Mouse (Mus musculus) liver, embryonic 11.5 days (tissue): ENCODE results near the gene Midn. TPM values are rescaled to one million over a fixed set of nuclear protein-coding genes. Genes with fewer than 3 reads are reported as not detected.
A peak's percentile ranks its signal among the peaks of the same experiment; 100 is the strongest.

Source experiments
- ATAC-seq: fragments of 200-750 bp; cut with Nextera tagmentation; replicated peaks from 2 replicates; pipeline ENCODE4 v1.8.0; 2017; ENCODE audit warnings: moderate number of reproducible peaks, mild to moderate bottlenecking, moderate TSS enrichment, moderate library complexity; ENCODE audit not compliant: low FRiP score
- DNase-seq: peaks from one replicate; pipeline ENCODE4 v3.0.0-alpha.2; 2017; ENCODE audit warnings: low spot score
- H3K27ac ChIP-seq: fragments of 300-500 bp; sonication (generic); 2 replicates; pipeline ENCODE4 v1.5.1; 2014; ENCODE audit warnings: mild to moderate bottlenecking, low read depth, low read length, control low read depth
- H3K27me3 ChIP-seq: fragments of 300-500 bp; sonication (generic); replicated peaks from 2 replicates; pipeline ENCODE4 v1.6.1; 2014; ENCODE audit warnings: low read length, mixed read lengths; ENCODE audit not compliant: control insufficient read depth, insufficient read depth
- H3K36me3 ChIP-seq: fragments of 300-500 bp; sonication (generic); 2 replicates; pipeline ENCODE4 v1.6.1; 2014; ENCODE audit warnings: mild to moderate bottlenecking, low read length, moderate library complexity, mixed read lengths; ENCODE audit not compliant: control insufficient read depth, insufficient read depth
- H3K4me1 ChIP-seq: fragments of 300-500 bp; sonication (generic); replicated peaks from 2 replicates; pipeline ENCODE4 v1.6.1; 2014; ENCODE audit warnings: low read length, mixed read lengths; ENCODE audit not compliant: control insufficient read depth, insufficient read depth
- H3K4me2 ChIP-seq: fragments of 300-500 bp; sonication (generic); 2 replicates; pipeline ENCODE4 v1.6.1; 2014; ENCODE audit warnings: mild to moderate bottlenecking, control low read depth, moderate library complexity
- H3K4me3 ChIP-seq: fragments of 300-500 bp; sonication (generic); 2 replicates; pipeline ENCODE4 v1.5.1; 2014; ENCODE audit warnings: low read depth, low read length, control low read depth
- H3K9ac ChIP-seq: fragments of 300-500 bp; sonication (generic); 2 replicates; pipeline ENCODE4 v1.6.1; 2014; ENCODE audit warnings: low read depth, low read length, control low read depth
- H3K9me3 ChIP-seq: fragments of 300-500 bp; sonication (generic); 2 replicates; pipeline ENCODE4 v1.6.1; 2016; ENCODE audit warnings: low read length, inconsistent platforms, mixed read lengths; ENCODE audit not compliant: control insufficient read depth
- WGBS: fragments of 180-500 bp; shearing (Covaris S2); extraction: QIAGEN DNeasy Blood & Tissue Kit; methylation state at CpG from one replicate; pipeline ENCODE4 v1.1.7; 2014; 5-methylcytosine and 5-hydroxymethylcytosine counted together
- polyA plus RNA-seq: library from polyadenylated mRNA; unstranded; fragments of >200 nt; fragmentation: Nextera tagmentation; extraction: Ambion mirVana; gene quantifications from 2 replicates; pipeline ENCODE4 v1.2.1, GENCODE M21; 2014

Gene Midn
- polyA plus RNA-seq, 1 experiment from 2014 or later = 20.1 TPM

DNA sequence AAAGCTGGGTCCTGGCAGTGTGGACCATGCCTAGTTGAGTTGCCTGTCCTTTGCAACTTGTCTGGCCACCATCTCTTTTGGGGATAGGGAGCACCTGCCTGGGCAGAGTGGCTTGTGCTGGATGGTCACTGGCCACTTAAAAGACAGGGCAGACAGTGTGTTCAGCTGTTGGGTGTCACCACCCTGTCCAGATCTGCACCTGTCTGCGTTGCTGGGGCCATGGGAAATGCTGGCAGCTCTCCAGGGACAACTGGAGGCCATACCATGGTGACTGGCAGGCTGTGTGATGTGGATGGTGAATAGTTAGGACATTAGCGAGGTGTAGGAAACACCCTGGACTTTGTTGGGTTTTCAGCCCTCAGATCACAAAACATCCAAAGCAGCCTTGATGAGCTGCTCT, 27.9 kb upstream of the Midn start:
- no peaks in the 10 kb centered on the region for H3K9me3 ChIP-seq
- peaks cover 49% of the 10 kb centered on the region for H3K4me1 ChIP-seq
- H3K27ac ChIP-seq = no peak overlapping the region
- H3K9ac ChIP-seq = no peak overlapping the region
- no peak overlapping the region for H3K4me3 ChIP-seq
- DNase-seq (no peak), ATAC-seq (no peak)
- WGBS = 89% methylated on average over 2 of the region's 2 CpGs
- H3K36me3 ChIP-seq = peaks cover 38% of the 10 kb centered on the region
- H3K4me2 ChIP-seq = no peak overlapping the region
- no peaks in the 10 kb centered on the region for H3K27me3 ChIP-seq

DNA sequence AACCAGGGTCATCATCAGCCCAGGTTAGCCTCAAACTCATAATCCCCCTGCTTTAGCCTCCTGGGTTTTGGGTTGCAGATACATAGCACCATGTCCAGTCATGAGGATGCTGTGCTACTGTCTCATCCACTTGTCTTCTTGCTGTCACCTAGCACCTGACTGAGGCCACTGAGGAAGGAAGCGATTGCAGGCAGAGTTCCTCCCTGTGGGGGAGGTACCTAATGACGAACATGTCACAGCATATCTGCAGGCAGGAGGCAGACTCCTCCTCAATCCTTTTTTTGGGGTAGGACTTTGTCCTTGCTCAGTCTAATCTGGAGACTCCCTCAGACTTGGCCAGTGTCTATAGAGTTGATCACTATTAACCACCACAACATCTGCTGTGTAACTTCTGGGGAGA, 26.4 kb upstream of the Midn start:
- H3K4me1 ChIP-seq = peaks cover 50% of the 10 kb centered on the region
- no peak overlapping the region for H3K4me3 ChIP-seq
- DNase-seq (no peak), ATAC-seq (no peak)
- no peaks in the 10 kb centered on the region for H3K9me3 ChIP-seq
- H3K27ac ChIP-seq = no peak overlapping the region
- no peaks in the 10 kb centered on the region for H3K27me3 ChIP-seq
- peaks cover 52% of the 10 kb centered on the region for H3K36me3 ChIP-seq
- WGBS = 52% methylated on average over 2 of the region's 2 CpGs
- H3K9ac ChIP-seq = no peak overlapping the region
- no peak overlapping the region for H3K4me2 ChIP-seq

DNA sequence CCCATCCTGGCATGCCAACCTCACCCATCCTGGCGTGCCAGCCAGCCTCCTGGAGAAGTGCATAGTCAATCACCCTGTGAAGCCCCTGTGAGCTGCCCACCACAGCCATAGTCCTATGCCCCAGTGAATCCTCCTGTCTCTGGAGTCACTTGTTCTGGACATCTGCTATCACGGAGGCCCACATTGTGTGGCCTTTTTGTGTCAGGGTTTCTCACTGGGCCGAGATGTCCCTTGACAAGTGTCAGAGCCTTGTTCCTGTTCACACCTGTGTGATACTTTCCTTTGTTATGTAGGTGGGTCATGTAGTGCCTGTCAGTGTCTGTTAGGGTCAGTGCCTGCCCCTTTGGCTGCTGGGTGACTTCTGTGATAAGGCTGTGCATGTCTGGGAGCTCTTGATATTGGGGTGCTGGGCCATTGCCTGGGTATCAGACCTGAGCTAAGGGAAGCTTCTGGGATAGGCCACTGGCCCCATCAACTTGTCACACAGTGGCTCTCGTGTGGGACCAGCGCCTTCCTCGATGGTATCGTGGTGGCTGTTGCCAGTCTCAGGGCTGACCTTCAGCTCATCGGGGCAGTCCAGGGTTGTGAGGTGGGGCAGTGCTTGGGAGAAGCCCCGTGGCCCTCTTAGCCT, 24.0 kb upstream of the Midn start:
- no peak overlapping the region; the same call in 1 of the 2 replicates for H3K4me3 ChIP-seq
- H3K9ac ChIP-seq = peak overlapping the region; percentile 42
- 77% methylated on average over 9 of the region's 9 CpGs for WGBS
- H3K9me3 ChIP-seq = no peaks in the 10 kb centered on the region
- peak overlapping the region; percentile 54; the same call in 1 of the 2 replicates for H3K27ac ChIP-seq
- H3K36me3 ChIP-seq = peaks cover 73% of the 10 kb centered on the region
- ATAC-seq (peak; percentile 81), DNase-seq (peak; percentile 32)
- H3K4me2 ChIP-seq = peak overlapping the region; percentile 41
- H3K4me1 ChIP-seq = peaks cover 29% of the 10 kb centered on the region
- H3K27me3 ChIP-seq = no peaks in the 10 kb centered on the region

DNA sequence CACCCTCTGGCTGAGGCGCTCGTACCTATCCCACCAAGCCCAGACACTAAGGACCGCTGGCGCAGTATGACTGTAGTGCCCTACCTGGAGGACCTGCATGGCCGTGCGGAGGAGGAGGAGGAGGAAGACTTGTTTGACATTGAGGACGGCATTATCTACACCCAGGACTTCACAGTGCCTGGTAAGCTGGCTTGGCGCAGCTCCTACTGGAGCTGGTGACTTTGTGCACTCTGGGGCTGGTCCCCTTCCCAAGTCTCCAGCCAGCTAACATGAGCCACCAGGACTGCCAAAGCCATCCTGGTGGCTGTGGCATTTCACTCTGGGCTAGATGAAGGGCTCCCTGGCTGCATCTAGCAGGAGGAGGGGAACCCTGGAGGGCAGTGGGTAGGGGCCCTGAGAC, 20.2 kb upstream of the Midn start:
- 96% methylated on average over 8 of the region's 8 CpGs for WGBS
- H3K9me3 ChIP-seq = no peaks in the 10 kb centered on the region
- no peak for ATAC-seq
- no peak overlapping the region for H3K9ac ChIP-seq
- peaks cover 70% of the 10 kb centered on the region for H3K36me3 ChIP-seq
- H3K27ac ChIP-seq = no peak overlapping the region; the same call in 1 of the 2 replicates
- H3K4me1 ChIP-seq = peaks cover 31% of the 10 kb centered on the region
- no peak for DNase-seq
- H3K4me2 ChIP-seq = no peak overlapping the region
- H3K27me3 ChIP-seq = no peaks in the 10 kb centered on the region
- no peak overlapping the region for H3K4me3 ChIP-seq

DNA sequence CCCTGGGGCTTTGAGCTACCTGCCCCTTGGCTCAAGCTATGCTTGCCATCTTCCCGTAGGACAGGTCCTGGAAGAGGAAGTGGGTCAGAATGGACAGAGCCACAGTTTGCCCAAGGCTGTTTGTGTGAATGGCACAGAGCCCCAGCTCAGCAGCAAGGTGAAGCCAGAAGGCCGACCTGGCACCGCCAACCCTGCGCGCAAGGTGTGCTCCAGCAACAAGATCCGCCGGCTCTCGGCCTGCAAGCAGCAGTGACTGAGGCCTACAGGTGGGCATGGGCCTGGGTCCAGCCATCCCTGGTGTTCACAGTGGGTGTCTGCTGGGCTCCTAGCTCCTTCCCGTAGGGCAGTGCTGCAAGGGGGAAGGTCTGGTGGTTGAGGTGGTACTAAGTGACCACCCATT, 18.2 kb upstream of the Midn start:
- Histone ChIP-seq H3K27ac (no peak overlapping the region), H3K27me3 (no peaks in the 10 kb centered on the region), H3K9me3 (no peaks in the 10 kb centered on the region), H3K9ac (no peak overlapping the region), H3K4me1 (peaks cover 14% of the 10 kb centered on the region), H3K4me2 (no peak overlapping the region), H3K4me3 (no peak overlapping the region), H3K36me3 (peaks cover 63% of the 10 kb centered on the region)
- DNase-seq (no peak), ATAC-seq (no peak)
- 91% methylated on average over 9 of the region's 9 CpGs for WGBS

GRCm38 (mm10) chr10:80130403-80131031, 17.6 kb upstream of the Midn start:
- no peak for ATAC-seq
- WGBS = 77% methylated on average over 18 of the region's 18 CpGs
- no peaks in the 10 kb centered on the region for H3K9me3 ChIP-seq
- H3K36me3 ChIP-seq = peaks cover 57% of the 10 kb centered on the region
- H3K27ac ChIP-seq = no peak overlapping the region
- peaks cover 10% of the 10 kb centered on the region for H3K4me1 ChIP-seq
- no peak overlapping the region; the same call in 1 of the 2 replicates for H3K4me2 ChIP-seq
- DNase-seq = no peak
- H3K9ac ChIP-seq = no peak overlapping the region
- H3K4me3 ChIP-seq = no peak overlapping the region
- H3K27me3 ChIP-seq = peaks cover 1% of the 10 kb centered on the region

- no peak for DNase-seq
- peaks cover 48% of the 10 kb centered on the region for H3K36me3 ChIP-seq
- H3K4me2 ChIP-seq = peak overlapping the region; percentile 27
- no peak overlapping the region; the same call in 1 of the 2 replicates for H3K4me3 ChIP-seq
- H3K9ac ChIP-seq = no peak overlapping the region
- peaks cover 10% of the 10 kb centered on the region for H3K27me3 ChIP-seq
- no peaks in the 10 kb centered on the region for H3K9me3 ChIP-seq
- H3K4me1 ChIP-seq = peaks cover 11% of the 10 kb centered on the region
- H3K27ac ChIP-seq = no peak overlapping the region
- WGBS = 27% methylated on average over 54 of the region's 55 CpGs
- 0 out of 2 replicates have a peak, but pooled peaks have one; percentile 25 for ATAC-seq
Observed at GRCm38 (mm10) chr10:80131316-80131951, 16.6 kb upstream of the Midn start.

DNA sequence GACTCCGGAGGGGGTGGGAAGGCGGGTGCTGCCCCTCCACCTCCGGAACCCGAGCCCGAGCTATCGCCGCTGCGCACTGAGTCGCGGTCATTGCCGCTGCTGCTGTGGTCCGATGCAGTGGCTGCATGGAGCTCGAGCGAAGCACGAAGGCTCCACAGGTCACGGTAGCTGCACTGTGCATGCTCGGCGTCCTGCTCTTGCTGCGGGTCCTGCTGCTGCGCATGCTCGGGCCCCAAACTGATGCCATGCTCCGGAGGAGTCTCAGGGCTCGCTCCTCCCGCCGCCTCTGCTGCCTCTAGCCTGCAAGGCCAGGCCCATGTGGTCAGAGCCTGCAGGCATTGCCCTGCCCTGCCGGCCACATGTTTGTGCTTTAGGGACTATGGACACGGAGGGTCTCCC, 16.1 kb upstream of the Midn start:
- DNase-seq = no peak
- Histone ChIP-seq H3K27ac (no peak overlapping the region), H3K4me2 (peak overlapping the region; percentile 27), H3K4me1 (peaks cover 16% of the 10 kb centered on the region), H3K9ac (no peak overlapping the region), H3K9me3 (no peaks in the 10 kb centered on the region), H3K4me3 (no peak overlapping the region), H3K27me3 (peaks cover 15% of the 10 kb centered on the region), H3K36me3 (peaks cover 42% of the 10 kb centered on the region)
- WGBS = 51% methylated on average over 27 of the region's 27 CpGs
- no peak for ATAC-seq
